Mouse (Mus musculus) urinary bladder, adult 18-20 months (tissue): ENCODE results near the gene Cbx8.
A peak's percentile ranks its signal among the peaks of the same experiment; 100 is the strongest.

ENCODE experiments used
- DNase-seq, 2 experiments: peaks; one replicate each; pipeline ENCODE4 v3.0.0; 2022; ENCODE audit warnings: low spot score in 2 of 2, mixed read lengths in 2 of 2

Cbx8 gene

DNA sequence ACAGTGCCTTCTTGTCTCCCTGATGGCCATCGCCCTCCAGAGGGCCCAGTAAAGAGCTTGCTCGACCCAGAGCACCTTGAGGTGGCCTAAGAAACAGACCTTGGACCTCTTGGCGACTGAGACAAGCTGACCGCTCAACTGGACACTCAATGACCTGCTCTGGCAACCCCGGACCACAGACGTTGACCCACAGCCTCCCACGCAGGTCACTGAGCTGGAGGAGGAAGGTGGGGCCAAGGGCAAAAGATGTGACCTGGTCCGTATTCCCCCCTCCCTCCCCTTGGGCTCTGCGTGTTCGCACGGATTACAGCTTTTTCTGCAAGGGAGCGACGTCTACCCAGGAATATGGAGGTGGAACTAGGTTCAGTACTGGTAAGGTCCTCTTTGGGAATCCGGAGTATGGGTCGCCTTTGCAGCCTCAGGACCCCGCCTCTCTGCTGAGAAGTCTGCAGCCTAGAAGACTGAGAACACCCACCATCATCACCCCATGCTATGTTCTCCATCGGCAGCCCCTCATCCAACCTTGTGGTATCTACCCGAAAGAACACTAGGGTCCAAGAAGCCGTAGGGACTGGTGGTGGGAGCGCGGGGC lies 5.6 kb downstream of the Cbx8 start:
- no peak for DNase-seq

- no peak for DNase-seq
These were observed 6.1 kb downstream of the Cbx8 start for GRCm38 (mm10) chr11:119034635-119035034.

DNA sequence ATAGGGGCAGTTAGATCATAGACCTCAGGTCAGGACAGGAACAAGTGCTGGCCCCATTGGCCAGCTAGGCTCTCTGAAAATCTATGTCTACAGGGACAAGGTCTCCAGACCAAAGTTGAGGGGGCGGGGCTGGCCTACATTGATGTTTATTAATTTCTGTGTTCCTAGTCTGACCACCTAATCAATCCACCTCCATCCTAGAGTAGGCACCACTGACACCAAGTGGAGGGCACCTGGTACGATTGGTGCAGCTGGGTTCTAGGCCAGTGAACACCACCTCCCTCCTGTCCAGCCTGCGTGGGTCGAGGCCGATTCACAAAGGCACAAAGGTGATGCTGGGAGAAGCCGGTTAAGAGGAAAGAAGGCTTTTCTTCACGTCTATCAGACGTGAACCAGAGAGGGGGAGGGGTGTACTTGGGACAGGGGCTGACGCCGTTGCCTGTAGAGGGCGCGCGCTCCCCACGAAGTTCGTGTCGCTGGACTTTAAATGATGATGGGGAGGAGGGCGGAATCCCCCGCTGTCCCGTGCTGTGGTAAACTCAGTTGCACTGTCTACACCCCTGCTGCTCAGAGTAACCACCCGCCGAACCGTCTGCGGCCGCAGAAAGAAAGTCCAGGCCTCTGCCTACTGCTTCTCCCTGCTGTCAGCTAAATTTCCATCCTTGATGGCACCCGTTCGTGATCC lies 6.8 kb downstream of the Cbx8 start:
- no peak for DNase-seq

DNA sequence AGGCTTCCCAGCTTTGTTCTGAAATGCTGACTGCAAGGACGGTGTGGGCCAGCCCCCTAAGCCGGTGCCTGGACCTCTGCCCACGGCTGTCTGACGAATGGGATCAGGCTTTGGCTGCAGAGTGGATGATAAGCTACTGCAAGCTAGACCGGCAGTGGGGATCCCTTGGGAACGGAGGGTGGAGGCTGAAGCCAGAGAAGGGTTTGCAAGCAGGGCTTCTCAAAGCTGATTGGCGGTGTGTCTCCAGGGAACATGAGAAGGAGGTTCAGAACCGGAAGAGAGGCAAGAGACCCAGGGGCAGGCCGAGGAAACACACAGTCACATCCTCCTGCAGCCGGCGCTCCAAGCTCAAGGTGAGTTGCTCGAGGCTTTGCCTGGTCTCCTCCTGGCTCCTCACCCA lies 14.6 kb downstream of the Cbx8 start:
- DNase-seq: no peak

DNA sequence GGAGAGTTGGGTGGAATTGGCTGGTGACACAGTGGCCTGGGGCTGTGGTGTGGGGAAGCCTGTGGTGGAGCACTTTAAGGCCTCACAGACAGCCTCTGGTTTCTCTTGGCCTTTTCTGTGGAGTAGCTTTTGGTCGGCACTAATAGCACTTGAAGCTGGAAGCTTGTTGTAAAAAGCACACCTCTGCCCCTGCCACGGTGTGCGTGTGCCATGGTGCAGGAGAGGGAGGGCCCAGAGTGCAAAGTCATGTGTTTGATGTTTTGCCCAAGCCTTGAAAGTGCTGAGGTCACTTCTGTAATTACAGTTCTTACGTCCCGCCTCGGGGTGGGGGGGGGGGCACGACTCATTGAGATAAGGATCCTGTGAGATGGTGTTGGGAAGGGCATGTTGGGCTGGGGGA lies 16.5 kb downstream of the Cbx8 start:
- DNase-seq: no peak

- no peak for DNase-seq
These were observed 17.2 kb downstream of the Cbx8 start for GRCm38 (mm10) chr11:119023616-119023980.

- DNase-seq: peak; percentile 73 to 78
These were observed 17.7 kb downstream of the Cbx8 start, which contains the start of gene Cbx2 for GRCm38 (mm10) chr11:119022895-119023615. TSS of gene Cbx2 (plus strand) at chr11:119022962.

DNA sequence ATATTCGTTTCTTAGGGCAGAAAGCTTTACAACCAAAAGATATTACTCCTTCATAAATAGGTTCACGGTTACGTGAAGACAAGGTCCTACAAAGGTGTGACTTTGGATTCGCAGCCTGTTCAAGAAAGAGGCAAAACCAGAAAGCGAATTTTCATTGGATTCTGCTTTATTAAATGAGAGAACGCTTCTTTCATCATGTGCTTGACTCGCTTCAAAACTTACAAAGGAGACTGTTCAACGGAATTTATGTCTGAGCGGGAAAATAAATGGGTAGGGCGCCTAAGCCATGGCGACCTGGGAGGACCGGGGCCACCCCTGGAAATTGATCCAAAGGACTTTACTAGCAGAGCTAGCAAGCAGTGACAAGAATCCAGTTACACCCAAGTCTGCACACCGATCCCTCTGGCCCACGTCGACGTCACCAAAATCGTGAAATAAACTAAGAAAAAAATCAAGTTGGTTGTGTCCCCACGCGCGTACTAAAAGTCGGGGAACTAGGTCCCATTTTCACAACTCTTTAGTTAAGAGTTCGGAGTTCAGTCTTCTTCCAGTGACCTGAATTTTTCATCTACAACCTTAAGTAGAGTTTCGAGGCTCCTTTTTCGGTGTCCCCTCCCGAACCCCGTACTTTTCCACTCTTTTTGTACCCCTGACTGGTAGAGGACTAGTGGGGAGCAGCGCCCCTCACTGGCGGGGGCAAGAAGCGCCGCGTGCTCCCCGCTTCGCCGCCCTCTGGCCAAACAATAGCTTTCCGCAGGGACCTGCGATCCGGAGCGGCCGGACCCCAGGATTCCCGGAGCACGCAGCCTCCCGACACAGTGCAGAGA lies 18.5 kb downstream of the Cbx8 start:
- no peak for DNase-seq

DNA sequence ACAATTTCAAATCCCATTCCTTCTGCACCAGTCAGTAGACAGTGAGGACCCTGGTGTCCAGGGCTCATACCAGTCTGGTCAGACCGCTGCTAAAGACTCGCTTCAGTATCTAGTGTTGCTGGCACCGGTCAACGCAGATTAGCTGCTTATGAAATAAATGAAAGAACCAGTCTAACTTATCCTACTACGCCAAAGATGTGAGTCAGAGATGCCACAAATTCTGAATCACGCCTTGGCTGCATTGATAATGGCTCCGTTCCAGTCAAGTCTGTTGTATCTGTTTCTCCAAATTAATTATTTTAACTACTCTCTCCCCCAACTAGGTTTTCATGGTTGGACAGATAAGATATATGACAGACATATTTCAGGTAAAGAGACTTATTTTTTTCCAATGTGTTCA lies 19.6 kb downstream of the Cbx8 start:
- DNase-seq: no peak

DNA sequence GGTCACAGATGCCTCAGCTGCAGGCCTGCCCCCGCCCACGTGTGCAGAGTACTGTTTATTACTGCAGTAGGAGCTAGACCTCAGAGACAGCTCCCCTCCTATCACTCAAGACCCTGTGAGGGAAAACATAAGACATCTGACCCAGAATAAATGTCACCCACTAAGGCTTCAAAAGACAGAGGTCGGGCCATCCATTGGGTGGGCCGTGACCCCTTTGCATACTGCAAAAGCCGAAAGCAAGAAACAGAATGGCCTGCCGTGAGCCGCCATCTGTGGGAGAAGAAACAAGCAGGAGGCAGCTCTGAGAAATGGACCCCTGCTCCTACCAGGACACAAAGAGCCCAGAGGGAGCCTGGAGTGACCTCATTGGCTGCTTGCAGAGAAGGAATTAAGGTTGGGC lies 23.3 kb downstream of the Cbx8 start:
- DNase-seq: no peak

GRCm38 (mm10) chr11:119014455-119014854 lies 26.3 kb downstream of the Cbx8 start:
- no peak for DNase-seq

- no peak for DNase-seq
These were observed 33.0 kb downstream of the Cbx8 start for GRCm38 (mm10) chr11:119007461-119008456.

DNA sequence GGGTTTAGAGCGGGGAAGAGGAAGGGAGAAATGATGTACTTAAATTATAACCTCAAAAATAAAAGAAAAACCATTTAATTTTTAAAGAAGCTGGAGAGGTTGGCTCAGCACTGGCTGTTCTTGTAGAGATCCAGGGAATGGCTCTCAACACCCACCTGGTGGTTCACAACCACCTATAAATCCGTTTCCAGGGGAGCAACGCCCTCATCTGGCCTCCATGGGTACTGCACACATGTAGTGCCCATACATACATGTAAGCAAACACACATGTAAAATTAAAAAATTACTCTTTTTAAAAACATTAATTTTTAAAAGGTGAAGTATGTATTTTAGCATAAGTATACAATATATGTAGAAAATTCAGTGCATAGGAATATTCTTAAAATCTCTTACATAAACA lies 34.3 kb downstream of the Cbx8 start:
- no peak for DNase-seq

- no peak for DNase-seq
These were observed 35.1 kb downstream of the Cbx8 start for GRCm38 (mm10) chr11:119005547-119006275.

DNA sequence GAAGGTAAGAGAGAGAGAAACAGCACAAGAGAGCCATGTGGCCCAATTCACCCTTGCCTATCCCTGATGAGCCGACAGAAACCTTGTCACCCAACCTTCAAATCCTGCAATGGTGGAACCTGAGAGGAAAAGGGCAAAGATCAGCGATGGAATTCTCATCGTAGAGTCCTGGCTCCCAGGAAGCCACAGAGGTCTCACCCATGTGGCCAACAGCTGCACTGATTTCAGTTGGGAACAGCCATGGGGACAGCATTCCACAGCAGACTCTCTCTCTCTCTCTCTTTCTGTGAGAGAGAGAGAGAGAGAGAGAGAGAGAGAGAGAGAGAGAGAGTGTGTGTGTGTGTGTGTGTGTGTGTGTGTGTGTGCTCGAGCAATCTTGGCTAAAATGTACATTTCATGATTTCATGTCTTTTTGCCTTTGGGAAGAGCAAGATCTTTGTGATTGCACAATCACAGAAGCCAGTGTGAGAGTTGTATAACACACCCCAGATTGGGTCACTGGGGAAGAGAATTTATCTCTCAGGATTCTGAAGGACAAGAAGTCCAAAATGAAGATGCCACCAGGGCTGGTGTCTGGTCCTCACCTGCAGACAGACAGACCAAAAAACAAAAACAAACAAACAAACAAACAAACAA lies 39.2 kb downstream of the Cbx8 start:
- DNase-seq: no peak

- no peak for DNase-seq
These were observed 39.9 kb downstream of the Cbx8 start for GRCm38 (mm10) chr11:119000877-119001276.

DNA sequence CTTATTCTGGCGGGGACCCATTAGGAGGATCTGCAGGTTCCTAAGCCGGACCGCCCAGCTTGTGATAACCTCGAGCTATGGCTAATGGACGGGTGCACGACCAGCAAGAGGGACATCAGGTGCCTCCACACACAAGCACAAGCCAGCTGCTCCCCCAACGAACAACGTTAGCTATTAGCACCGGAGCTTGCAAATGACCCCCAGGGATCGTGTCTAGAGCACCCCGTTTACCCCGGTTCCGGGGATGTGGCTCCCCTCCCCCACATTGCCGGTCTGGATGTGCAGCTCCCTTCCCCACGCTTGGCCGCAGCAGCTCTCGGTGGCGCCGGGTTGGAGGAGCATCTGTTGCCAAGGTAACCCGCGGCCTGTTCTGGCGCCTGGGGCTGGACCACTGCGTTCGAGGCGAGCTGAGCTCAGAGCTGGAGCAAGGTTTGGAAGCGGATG lies 41.4 kb downstream of the Cbx8 start:
- no peak for DNase-seq

- peak; percentile 48 to 63 for DNase-seq
These were observed 42.1 kb downstream of the Cbx8 start for GRCm38 (mm10) chr11:118998540-118999265.

- DNase-seq: no peak
These were observed 43.6 kb downstream of the Cbx8 start for GRCm38 (mm10) chr11:118997182-118997581.
